Mouse (Mus musculus): ENCODE data around the gene Ammecr1.

The Ammecr1 gene

DNA sequence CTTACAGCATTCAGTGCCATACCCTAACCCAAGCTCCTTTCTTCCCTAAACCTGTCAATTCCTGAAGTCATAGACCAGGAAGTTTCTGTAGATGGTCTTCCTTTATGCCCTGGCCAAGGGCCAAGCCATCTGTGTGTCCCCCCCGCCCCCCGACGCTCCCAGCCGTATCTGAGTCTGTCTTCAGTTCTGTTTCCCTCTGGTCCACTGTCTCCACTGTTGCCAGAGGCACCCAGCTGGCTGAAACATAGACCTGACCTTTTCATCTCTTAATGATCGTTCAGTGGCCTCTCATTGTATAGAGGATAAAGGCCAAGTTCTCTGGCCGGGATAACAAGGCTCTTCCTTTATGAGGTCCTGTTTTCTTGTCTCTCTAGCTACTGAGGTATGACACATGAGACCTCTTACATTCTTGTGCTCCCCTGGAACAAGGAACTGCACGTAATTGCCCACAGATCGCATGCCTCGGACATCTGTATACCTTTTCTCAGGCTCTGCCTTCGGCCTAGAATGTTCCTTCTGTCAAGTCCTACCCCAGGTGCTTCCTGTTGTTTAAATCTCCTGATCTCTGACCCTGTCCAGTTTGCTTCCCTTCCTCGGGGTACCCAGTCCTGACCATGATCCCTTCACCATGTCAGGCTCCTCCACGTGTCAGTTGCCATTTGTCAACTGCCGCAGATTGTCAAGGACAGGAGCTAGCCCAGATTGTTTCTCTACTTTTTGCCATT lies 138.2 kb downstream of the Ammecr1 start:
- DNase-seq (ENCODE audit: low spot score): no peak

DNA sequence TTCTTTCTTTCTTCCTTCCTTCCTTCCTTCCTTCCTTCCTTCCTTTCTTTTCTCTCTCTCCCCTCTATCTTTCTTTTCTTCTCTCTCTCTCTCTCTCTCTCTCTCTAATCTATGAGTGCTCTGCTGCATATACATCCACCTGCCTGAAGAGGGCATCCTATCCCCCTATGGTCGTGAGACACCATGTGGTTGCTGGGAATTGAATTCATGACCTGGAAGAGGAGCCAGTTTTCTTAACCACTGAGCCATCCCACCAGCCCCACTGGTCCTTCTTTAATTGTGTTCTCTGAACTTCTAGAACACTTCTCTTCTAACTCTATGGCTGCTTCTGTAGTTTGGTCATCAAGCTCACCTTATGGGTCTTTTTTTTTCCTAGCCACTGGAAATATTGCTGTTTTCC lies 138.9 kb downstream of the Ammecr1 start:
- no peak for DNase-seq (ENCODE audit: low spot score)

DNA sequence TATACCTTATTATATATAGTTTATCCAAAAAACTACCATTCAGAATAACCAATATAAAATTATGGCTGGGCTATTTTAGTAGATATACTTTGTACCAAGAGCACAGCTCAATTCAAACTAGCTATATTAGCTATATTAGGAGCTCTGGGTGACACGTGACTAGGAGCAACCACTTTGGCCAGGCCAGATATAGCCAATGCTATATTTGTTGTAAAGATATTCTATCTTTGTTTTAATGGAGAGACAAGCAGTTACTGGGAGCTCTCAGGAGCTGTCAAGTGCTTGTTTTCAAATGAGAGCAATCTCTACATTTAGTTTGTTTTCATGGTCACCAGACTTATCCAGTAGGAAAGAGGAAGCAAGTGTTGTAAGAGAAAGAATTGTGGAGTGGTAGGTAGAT lies 141.2 kb downstream of the Ammecr1 start:
- DNase-seq (ENCODE audit: low spot score): no peak

DNA sequence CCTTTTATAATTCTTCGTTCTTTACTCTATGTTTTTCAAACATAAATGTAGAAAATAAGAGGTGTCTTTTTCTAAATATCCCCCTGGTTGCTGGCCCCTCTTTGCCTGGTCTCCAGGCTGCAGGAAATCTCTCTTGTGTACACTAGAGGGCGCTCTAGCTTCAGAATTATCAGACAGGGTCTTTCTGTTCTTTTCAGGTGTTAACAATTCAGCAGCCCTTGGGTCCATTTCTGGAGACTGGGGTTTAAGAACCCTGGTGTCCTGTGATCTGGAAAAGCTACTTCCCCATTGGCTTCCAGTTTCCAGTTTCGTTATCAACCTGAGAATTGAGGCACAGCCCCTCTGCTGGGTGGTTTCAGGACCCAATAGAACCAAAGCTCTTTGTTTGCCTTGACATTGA lies 144.7 kb downstream of the Ammecr1 start:
- no peak for DNase-seq (ENCODE audit: low spot score)

DNA sequence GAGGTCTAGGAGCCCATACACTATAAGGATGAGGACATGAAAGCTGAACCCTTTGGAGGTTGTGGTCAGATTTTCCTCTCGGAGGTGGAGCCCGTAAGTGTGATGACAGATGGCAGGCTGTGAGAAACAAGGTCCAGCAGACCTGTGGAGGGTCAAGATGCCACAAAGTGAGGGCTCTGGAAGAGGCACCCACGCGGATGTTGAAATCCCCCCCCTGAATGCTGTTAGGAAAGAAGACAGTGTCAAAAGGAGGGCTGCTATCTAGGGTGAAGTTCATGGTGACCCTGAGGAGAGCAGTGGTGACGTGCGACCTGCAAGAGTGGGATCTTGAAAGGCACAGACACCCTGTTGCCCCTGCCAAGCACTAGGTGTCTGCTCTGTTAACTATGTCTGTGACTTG lies 145.3 kb downstream of the Ammecr1 start:
- no peak for DNase-seq (ENCODE audit: low spot score)

DNA sequence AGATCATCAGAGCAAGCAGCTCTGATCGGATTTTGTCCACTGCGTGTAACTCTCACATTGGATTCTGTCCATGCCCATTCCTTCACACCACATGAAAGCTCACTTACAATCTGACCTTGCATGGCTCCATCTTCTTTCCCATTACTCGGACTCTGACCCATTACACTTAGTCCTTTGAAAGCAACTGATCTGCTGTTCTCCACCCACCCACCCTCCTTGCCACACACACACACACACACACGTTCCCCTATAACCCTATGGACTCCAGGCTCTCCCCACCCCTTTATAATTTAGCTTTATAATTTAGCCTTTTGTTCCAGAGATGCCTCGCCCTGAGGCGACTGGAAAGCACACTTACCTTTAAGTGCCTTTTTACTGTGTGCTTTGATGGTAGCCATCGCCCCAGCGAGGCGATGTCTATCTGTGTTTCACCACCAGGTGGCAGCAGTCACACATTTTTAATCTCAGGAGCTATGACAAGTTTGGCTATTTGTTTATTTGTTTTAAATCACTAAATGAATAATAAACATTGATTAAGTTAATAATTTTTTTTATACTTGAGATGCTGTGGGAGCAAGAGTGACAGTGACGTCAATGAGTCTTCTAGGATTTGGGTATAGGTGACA lies 148.4 kb downstream of the Ammecr1 start:
- no peak for DNase-seq (ENCODE audit: low spot score)

DNA sequence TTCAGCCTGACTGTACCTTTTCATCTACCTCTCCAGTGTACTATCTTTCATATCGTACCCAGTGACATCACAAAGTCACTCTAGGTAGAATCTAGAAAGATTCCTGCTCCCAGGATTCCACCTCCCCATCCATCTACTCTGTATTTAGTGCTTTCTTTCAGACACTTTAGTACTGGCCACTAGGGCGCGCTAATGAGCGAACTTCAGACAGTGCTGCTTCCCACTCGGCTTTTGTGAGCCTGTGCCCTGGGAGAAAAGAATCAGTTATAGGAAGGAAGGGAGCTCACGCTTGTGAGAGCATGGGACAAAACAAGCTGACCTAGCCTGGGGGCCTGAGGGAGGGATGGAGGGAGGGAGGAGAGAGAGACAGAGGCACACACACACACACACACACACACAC lies 153.4 kb downstream of the Ammecr1 start:
- DNase-seq (ENCODE audit: low spot score): no peak

DNA sequence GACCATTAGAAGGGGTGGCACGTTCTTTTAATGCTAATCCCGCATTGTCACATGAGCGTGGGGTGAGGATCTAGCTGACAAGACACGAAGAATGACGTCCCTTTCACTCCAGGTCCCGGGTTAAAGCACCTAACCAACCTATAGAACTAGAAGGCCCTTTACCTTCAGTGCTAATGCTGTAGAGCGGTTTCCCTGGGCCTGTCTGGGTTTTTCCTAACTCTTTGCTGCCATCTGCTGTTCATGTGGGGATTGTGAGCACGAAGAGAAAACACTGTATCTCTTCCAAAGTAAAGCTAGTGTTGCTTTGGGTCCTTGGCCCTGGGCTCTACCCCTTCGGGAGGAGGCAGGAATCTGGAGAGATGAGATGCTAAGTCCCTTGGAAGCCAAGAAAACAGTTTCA lies 158.1 kb downstream of the Ammecr1 start:
- DNase-seq (ENCODE audit: low spot score): no peak

DNA sequence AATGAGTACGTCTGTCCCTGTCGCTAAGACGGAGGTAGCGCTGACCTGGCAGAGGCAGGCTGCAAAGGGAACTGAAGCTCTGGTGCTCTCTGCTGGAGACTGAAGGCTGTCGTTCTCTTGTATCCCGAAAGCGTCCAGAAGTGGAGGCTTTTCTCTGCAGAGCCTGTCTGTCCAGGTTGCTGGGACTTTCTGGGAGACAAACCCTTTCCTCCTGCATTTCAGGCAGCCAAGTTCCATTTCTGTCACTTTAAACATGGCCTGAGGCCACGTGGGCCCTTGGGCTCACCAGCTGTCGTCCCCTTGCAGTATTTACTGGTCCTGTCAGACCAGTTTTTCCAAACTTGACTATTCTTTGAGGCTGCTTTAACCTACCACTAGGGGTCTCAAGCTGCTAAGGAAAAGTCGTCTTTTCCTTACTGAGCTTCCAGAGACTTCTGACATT lies 159.9 kb downstream of the Ammecr1 start:
- no peak for DNase-seq (ENCODE audit: low spot score)

DNA sequence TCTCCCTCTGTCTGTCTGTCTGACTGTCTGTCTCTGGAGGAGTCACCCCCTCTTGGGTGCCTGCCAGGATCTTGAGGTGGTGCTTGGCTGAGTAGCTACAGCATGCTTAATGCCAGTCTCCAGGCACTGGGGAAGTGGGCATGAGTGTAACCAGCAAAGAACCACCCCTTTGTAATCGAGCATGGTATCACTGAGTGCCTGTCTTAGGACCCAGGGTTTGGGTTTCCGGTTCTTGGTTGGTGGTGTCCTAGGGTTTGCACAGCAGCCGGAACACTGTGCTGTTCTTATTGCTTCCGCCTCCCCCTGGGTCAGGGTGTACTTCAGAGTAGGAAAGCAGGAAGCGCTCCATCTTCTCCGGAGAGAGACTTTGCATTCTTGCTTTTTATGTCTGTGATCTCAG lies 160.4 kb downstream of the Ammecr1 start:
- DNase-seq (ENCODE audit: low spot score): no peak

DNA sequence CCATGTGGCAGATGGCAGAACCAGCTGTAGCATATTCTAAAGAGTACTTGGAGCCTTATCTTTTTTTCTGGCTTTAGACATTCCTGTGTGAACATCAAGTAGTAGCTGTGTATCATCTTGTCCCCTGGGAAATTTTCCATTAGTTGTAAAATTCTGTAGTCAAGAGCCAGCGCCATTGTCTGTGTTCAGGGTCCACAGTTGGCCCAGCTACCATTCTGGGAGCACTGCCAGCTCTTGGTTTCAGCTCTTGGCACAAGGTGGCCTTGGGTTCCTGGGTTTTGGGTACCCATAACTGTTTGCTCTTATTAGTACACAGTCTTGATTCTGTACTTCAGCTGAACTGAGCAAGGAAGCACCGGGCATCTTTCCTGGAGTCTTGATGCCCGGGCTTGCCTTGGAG lies 161.9 kb downstream of the Ammecr1 start:
- DNase-seq (ENCODE audit: low spot score): no peak
